Mouse (Mus musculus): ENCODE data around the gene Fign.

Fign gene

GRCm38 (mm10) chr2:64097937-64098617, at the start of gene Fign:
Gene Fign, minus strand, starts transcription at chr2:64098038.
- peak; percentile 79 for DNase-seq (ENCODE audit: inconsistent ontology term)

DNA sequence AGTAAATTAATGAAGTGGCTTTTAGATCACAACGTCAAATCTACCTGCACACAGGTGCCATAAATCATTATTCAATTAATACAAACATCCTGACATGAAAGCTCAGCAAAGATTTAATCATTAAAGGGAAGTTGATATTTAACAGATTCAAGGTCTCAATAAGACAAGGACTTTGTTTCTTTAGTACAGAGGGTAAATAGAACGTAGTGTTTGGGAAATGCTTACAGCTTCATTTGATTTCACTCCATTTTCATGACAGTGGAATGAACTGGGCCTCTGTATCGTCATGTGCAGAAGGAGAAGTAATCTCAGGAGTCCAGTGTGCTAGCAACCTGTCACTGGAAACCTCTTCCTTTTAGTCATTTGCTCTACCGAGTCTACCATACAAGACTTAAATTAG, 35.8 kb upstream of the Fign start:
- no peak for DNase-seq (ENCODE audit: inconsistent ontology term)

DNA sequence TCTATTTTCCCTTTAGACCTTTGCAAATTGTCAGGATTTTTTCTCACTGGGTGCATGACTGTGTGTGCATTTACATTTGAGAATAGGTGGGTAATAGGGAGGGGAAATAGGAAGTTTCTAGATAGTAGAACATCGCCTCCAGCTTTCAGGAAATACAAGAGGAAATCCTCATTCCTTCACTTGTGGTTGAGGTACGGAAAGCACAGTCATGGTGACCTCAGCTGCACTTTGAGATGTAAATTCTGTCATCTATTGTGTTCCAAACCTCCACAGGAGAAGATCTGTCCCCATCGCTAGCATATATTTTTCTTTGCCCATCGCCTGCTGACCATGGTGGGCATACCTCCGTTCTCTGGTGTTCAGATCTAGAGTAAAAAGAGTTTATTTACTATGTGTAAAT, 22.7 kb upstream of the Fign start:
- DNase-seq (ENCODE audit: inconsistent ontology term) = no peak

DNA sequence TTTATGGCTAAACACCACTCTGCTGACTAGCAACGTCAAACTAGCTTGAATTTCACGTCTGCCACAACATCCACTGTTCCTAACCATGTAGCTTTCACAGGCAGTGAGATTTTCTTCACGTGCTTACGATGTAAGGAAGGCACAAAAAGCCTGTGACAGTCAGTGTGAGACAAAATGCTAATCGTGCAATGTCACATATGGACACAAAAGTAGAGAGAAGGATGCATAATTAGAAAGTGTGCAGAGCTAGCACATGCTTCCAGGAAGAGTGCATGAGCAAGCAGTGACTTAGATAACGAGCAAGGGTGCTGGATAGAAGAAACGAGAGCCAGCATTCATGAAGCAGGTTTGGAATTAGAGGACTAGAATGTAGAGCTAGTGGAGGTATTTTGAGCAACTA, 18.8 kb upstream of the Fign start:
- no peak for DNase-seq (ENCODE audit: inconsistent ontology term)

GRCm38 (mm10) chr2:64111133-64111532, 13.3 kb upstream of the Fign start:
- DNase-seq (ENCODE audit: inconsistent ontology term) = no peak

DNA sequence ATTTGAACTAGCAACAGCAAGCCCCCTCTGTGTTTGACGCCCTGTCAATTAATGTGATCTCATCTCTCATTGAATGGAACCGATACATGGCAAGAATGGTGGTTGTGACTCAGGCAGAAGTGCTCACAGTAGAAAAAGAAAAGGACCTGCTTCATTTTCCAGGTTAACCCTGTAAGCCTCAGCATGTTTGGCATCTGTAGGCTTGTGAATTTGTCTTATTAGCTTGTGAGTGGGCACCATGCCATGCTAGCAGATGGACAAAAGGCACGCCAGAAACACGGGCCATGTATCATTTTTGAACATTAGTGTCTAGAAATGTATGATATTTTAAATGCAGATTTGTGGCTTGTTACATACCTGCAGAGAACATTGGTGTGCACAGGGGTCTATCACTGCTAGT, 12.0 kb upstream of the Fign start:
- DNase-seq (ENCODE audit: inconsistent ontology term) = no peak

DNA sequence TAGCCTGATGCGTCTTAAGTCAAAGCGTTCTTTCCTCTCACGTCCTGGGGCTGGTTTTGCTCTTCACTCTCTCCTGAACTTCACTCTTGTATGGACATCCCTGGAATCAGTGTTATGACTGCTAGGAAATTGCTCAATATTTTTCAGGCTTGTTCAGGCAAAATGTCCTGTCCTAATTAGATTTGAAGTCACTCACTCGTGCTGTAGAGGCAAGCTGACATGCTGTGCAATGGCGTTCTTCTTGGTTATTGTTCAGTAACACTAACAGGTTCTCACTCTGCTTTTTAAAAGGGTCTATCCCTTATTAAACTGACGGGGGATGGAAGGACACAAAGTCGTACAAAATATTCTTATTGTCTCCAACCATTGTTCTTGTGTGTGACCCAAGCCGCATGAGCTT, 10.2 kb upstream of the Fign start:
- DNase-seq (ENCODE audit: inconsistent ontology term) = no peak

GRCm38 (mm10) chr2:64098618-64099320, 931 bp upstream of the Fign start:
- peak; percentile 66 for DNase-seq (ENCODE audit: inconsistent ontology term)

DNA sequence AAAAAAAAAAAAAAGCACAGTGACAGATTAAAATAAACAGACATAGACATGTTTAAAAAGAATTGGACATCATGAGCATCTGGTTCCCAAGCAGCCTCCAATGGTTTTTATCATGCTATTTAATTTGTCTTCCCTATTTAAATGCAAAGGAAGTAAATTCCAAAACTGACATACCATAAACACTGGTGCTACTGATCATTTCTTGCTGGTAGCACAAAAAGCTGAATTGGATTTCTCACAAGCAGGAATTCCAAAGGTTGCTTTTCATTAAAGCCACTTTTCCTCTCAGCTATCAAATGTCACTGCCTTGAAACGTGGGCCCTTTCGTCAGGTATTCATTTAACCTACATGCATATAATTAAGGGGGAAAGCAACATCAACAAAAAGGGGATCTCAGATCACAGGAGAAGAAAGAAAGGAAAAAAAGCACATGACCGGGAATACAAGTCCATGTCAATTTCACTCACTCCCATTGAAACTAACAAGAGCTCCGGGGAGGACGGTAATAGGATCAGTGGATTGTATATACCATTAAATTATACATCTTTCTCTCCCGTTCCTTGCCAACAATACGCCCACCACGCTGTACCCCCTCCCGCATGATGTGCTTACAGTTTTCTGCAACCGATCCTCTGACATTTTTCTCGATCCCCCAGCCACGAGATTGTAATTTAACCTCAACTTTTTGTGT, 972 bp downstream of the Fign start:
- DNase-seq (ENCODE audit: inconsistent ontology term) = no peak

GRCm38 (mm10) chr2:64096176-64096575, 1.7 kb downstream of the Fign start:
- no peak for DNase-seq (ENCODE audit: inconsistent ontology term)

DNA sequence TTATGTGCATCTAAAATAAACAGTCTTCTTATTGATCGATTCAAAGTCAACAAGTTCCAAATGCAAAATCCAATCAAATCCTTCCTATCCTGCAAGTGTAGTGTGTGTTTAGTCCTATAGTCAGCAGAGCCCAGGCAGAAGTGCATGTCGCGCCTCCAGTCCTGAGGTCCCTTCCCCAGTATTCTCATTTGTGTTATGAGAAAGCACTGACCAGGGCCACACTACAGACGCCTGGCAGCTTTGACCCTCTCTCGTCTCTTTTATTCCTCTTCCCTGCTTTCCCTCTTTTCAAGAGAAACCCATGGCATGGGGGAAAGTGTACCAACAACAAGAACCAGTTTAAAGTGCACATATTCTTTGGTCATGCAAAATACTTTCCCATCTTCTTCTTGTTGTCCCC, 2.3 kb downstream of the Fign start:
- DNase-seq (ENCODE audit: inconsistent ontology term) = no peak

DNA sequence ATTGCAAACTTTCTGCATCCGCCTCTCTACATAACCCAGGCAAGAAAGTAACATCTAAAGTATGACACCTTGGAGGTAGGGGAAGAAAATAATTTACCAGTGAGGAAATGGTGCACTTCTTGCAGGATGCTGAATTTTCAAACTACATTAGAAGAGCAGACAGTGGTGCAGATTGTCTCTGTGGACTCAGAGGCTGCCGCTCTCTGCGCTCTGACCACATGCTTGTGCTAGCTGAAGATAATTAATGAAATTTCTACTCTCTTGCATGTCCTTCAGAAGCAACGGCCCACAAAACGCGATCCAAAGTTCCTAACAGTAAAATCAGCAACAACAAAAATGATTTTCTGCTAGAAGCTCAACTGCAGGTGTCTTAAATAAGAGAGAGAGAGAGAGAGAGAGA, 4.8 kb downstream of the Fign start:
- DNase-seq (ENCODE audit: inconsistent ontology term) = no peak

- no peak for DNase-seq (ENCODE audit: inconsistent ontology term)
These were observed 13.9 kb downstream of the Fign start for GRCm38 (mm10) chr2:64083853-64084427.

DNA sequence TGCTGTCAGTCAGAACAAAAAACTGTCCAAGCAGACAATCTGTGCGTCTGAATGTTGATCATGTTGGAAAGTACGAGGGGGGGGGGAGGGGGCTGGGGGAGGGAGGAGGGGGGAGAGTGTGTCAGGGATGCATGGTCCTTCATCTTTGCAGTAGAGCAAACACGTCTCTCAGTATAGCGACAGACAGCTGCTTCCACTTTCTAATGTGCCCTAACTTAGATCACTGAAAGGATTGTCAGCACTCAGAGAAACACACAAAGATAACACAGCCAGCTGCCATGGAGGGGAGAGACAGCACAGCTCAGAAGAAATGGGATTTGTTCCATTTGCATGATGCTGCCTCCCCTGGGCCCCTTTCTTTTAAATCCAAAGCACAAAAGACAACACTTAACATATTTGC, 18.1 kb downstream of the Fign start:
- DNase-seq (ENCODE audit: inconsistent ontology term) = no peak

DNA sequence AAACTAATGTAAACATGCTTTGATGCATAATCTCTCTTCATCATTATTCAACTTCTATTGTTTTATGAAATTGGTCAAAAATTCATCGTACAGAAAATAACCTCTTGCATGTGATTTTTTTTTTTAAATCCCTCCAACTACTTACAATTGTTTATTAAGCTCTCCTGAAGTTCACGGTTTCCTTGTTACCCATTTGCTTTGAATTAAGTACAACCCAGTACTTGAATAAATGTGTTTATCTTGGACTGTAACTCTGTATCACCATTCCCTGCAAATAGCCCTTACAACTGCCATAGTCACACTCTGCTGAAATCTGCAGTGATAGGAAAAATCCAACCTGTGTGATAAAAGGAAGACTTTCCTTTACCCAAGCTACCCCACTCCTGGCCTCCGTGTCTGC, 19.3 kb downstream of the Fign start:
- no peak for DNase-seq (ENCODE audit: inconsistent ontology term)

- no peak for DNase-seq (ENCODE audit: inconsistent ontology term)
These were observed 20.0 kb downstream of the Fign start for GRCm38 (mm10) chr2:64077846-64078245.

GRCm38 (mm10) chr2:64075873-64076272, 22.0 kb downstream of the Fign start:
- no peak for DNase-seq (ENCODE audit: inconsistent ontology term)

DNA sequence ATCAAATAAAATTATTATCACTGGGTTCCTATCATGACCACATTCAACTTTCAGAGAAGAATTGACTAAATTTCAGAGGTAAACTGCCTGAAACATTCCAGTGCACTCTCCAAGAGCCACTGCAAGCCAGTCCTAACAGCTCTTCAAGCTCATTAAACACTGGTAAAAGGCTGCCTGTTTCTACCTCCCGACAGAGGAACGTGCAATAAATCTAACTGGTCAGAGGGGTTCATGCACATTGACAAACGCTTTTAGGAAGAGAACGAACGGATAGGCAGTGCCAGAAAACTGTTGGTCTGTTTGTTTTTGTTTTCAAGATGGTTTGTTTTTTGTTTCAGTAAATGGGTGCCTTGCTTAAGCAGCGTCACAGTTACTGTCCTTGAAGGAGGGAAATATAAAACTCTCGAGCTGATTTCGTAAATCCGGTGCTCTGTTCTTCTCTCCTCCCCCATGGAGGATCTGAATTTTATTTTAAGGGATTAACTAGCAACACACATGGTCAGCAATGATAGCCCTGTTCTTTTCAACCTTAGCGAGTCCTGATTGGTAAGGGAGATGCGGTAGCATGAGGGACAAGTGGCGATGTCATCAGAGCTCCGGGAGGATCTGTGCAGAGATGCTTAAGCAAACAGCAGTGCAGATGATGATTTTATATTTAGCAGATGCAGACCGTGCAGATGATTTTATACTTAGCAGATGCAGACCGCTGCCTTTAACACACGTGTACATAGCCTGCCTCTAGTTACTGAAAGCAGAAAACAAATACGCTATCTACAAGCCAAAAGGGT, 23.0 kb downstream of the Fign start:
- DNase-seq (ENCODE audit: inconsistent ontology term) = peak; percentile 41

DNA sequence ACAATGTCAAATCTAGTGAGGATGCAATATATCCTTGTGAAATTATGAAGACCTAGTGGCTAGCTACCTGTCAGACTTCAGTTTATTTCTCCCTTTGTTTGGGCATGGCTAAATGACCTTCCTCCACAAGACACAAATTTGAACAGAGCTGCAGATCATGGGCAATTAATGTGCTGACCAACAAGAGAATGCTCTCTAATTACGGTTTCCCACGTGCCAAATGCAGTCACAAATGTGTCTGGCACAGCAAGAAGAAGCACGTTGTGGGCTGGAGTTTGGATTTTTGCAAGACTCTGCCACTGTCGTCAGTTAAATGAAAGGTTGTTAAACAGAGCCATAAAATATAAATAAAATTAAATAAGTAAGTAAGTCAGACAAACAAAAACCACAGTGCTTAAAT, 25.7 kb downstream of the Fign start:
- peak; percentile 22 for DNase-seq (ENCODE audit: inconsistent ontology term)

- no peak for DNase-seq (ENCODE audit: inconsistent ontology term)
These were observed 27.7 kb downstream of the Fign start for GRCm38 (mm10) chr2:64069950-64070695.

DNA sequence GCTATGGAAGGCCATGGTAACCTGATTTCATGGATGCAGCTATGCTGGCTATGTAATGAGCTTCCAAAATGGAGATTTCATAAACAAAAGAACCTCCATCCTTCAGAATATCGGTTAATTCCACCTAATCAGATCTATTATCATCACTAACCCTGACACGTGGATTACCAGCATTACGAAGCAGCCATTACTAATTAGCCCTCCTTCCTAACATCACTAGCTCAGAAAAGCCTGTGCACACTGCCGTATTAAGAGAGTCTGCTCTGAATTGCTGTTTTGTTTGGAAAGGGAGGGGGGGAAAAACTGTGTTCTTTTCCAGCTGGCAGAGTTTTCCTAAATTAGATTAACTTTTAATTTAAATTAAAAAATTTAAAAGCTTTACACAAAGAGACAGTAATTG, 32.3 kb downstream of the Fign start:
- DNase-seq (ENCODE audit: inconsistent ontology term) = no peak
